7 mouse cellular contexts compared by ENCODE assay signal in genomic region chr11:102602816-102603495, GRCm38 (mm10). TPM values are rescaled to one million over a fixed set of nuclear protein-coding genes. Genes with fewer than 3 reads are reported as not detected.
DNase-seq lines count a peak whose midpoint lies in the region; ATAC-seq and TF ChIP-seq lines count a peak whose summit lies in the region.

No protein-coding gene starts in this region.

- peaks cover 2% of the 10 kb centered on the region; the same call in 1 of the 2 replicates for H3K27me3 ChIP-seq in ES-Bruce4 (ENCODE audit: control insufficient read depth, insufficient read depth, low read length, poor library complexity, severe bottlenecking)
- peaks cover 76% of the 10 kb centered on the region for H3K27me3 ChIP-seq in liver, embryonic 12.5 days (replicated peaks)
- no peaks in the 10 kb centered on the region for H3K27me3 ChIP-seq in stomach, embryonic 15.5 days (replicated peaks)

- peak; percentile 85 for DNase-seq in adipocyte (ENCODE audit: low spot score)
- peak; percentile 41 to 55 for DNase-seq in heart, adult 9 months (ENCODE audit: low spot score in 2 of 2)
- DNase-seq in thymus, postnatal 10 days (ENCODE audit: low spot score in 2 of 2) = no peak
- DNase-seq in adrenal gland, postnatal 36 days = no peak

- H3K36me3 ChIP-seq in ES-Bruce4 (ENCODE audit: control insufficient read depth, insufficient read depth, low read length, poor library complexity, severe bottlenecking) = no peaks in the 10 kb centered on the region; the same call in 1 of the 2 replicates
- no peaks in the 10 kb centered on the region for H3K36me3 ChIP-seq in liver, embryonic 12.5 days
- no peaks in the 10 kb centered on the region for H3K36me3 ChIP-seq in stomach, embryonic 15.5 days

- no peak for TF ChIP-seq EP300 in ES-Bruce4 (IDR thresholded peaks at IDR 0.05; ENCODE audit: insufficient read depth, low read depth, low read length)

- no peak for TF ChIP-seq CTCF in ES-Bruce4 (IDR thresholded peaks at IDR 0.05; ENCODE audit: low read depth, low read length)

- no peak for ATAC-seq in liver, embryonic 12.5 days
- ATAC-seq in stomach, embryonic 15.5 days (ENCODE audit: insufficient read depth, low FRiP score, low read depth) = no peak

- H3K4me1 ChIP-seq in ES-Bruce4 (ENCODE audit: control insufficient read depth, insufficient read depth, low read length) = no peaks in the 10 kb centered on the region
- H3K4me1 ChIP-seq in liver, embryonic 12.5 days = peaks cover 10% of the 10 kb centered on the region
- peaks cover 4% of the 10 kb centered on the region; the same call in 1 of the 2 replicates for H3K4me1 ChIP-seq in stomach, embryonic 15.5 days

- no peaks in the 10 kb centered on the region for H3K9me3 ChIP-seq in ES-Bruce4 (replicated peaks; ENCODE audit: control insufficient read depth, insufficient read depth, low read length, poor library complexity, severe bottlenecking)
- no peaks in the 10 kb centered on the region for H3K9me3 ChIP-seq in liver, embryonic 12.5 days (replicated peaks)
- H3K9me3 ChIP-seq in stomach, embryonic 15.5 days = no peaks in the 10 kb centered on the region

- peak overlapping the region; percentile 65 for H3K4me2 ChIP-seq in liver, embryonic 12.5 days
- H3K4me2 ChIP-seq in stomach, embryonic 15.5 days = peak overlapping the region; percentile 86

- peak overlapping the region; percentile 82 for H3K27ac ChIP-seq in ES-Bruce4 (ENCODE audit: insufficient read depth, low read length)
- H3K27ac ChIP-seq in liver, embryonic 12.5 days = peak overlapping the region; percentile 52; the same call in 1 of the 2 replicates
- H3K27ac ChIP-seq in stomach, embryonic 15.5 days = peak overlapping the region; percentile 97

- WGBS in liver, embryonic 12.5 days (ENCODE audit: insufficient replicate concordance) = 9% methylated on average over 13 of the region's 13 CpGs
- WGBS in stomach, embryonic 15.5 days = 4% methylated on average over 13 of the region's 13 CpGs

- H3K9ac ChIP-seq in ES-Bruce4 (ENCODE audit: low read depth, poor library complexity, severe bottlenecking) = peak overlapping the region; percentile 64
- H3K9ac ChIP-seq in liver, embryonic 12.5 days = 0 out of 2 replicates have a peak overlapping the region, but pooled peaks have one; percentile 32
- H3K9ac ChIP-seq in stomach, embryonic 15.5 days = peak overlapping the region; percentile 20

- TF ChIP-seq POLR2A in ES-Bruce4 (IDR thresholded peaks at IDR 0.05; ENCODE audit: insufficient read depth, low read length) = no peak

- peak overlapping the region; percentile 6 for H3K4me3 ChIP-seq in ES-Bruce4 (ENCODE audit: low read depth, low read length)
- H3K4me3 ChIP-seq in liver, embryonic 12.5 days = peak overlapping the region; percentile 54
- peak overlapping the region; percentile 77 for H3K4me3 ChIP-seq in stomach, embryonic 15.5 days (replicated peaks)

RNA-seq across cellular contexts. Expression of gene Fzd2, which starts 1.2 kb away (rescaled TPM):
- polyA plus RNA-seq in ES-Bruce4 (2011; ENCODE audit: insufficient read depth, insufficient read length, low read depth, missing spikeins) = 30.3 and 36.1 TPM in 2 replicates
- polyA plus RNA-seq in liver, embryonic 12.5 days (2016; fragmentation: Nextera tagmentation; extraction: Ambion mirVana) = 3.5 and 4.7 TPM in 2 replicates
- 21.9 and 23.7 TPM in 2 replicates for polyA plus RNA-seq in stomach, embryonic 15.5 days (2015; fragmentation: Nextera tagmentation; extraction: Ambion mirVana)
- 1 to 10 TPM; 3.1 to 4.2 TPM for total RNA-seq in adrenal gland, postnatal 36 days (2021)

RNA-seq across cellular contexts. Expression of gene Gm11627, which starts 23.7 kb away (rescaled TPM):
- polyA plus RNA-seq in ES-Bruce4 (2011; ENCODE audit: insufficient read depth, insufficient read length, low read depth, missing spikeins) = 3.8 and 5.3 TPM in 2 replicates
- 0.51 and 0.96 TPM in 2 replicates for polyA plus RNA-seq in liver, embryonic 12.5 days (2016; fragmentation: Nextera tagmentation; extraction: Ambion mirVana)
- polyA plus RNA-seq in stomach, embryonic 15.5 days (2015; fragmentation: Nextera tagmentation; extraction: Ambion mirVana) = 19.2 TPM in 2 replicates
- total RNA-seq in adrenal gland, postnatal 36 days (2021) = under 1 TPM in 1 of 2 experiments, not detected in 1; 0.69 TPM

RNA-seq across cellular contexts. Expression of gene Gpatch8, which starts 46.8 kb away (rescaled TPM):
- 75.8 and 89.1 TPM in 2 replicates for polyA plus RNA-seq in ES-Bruce4 (2011; ENCODE audit: insufficient read depth, insufficient read length, low read depth, missing spikeins)
- polyA plus RNA-seq in liver, embryonic 12.5 days (2016; fragmentation: Nextera tagmentation; extraction: Ambion mirVana) = 25.8 and 26.5 TPM in 2 replicates
- polyA plus RNA-seq in stomach, embryonic 15.5 days (2015; fragmentation: Nextera tagmentation; extraction: Ambion mirVana) = 47.4 and 51.0 TPM in 2 replicates
- total RNA-seq in adrenal gland, postnatal 36 days (2021) = 10 to 100 TPM; 25.9 to 31.1 TPM

Comparison
In these comparisons a context has a peak if more than half of its experiments do, and no peak if none do; other contexts are left out.
1. H3K4me3 ChIP-seq: peak in every context shown above with its lines; median percentile 77 in stomach, embryonic 15.5 days; 54 in liver, embryonic 12.5 days; 6 in ES-Bruce4.
2. DNase-seq: peak in adipocyte (single experiment) and heart, adult 9 months (2 of 2); none in thymus, postnatal 10 days (0 of 2) and adrenal gland, postnatal 36 days (0 of 2).
3. Peak in every context shown above with its lines, with median percentiles within 50 percentile points of each other: H3K27ac ChIP-seq and H3K9ac ChIP-seq.